Mouse (Mus musculus) hindbrain, embryonic 16.5 days (tissue): Measurements from ENCODE around the gene Stx8. TPM values are rescaled to one million over a fixed set of nuclear protein-coding genes. Genes with fewer than 3 reads are reported as not detected.

Experiments used
- ATAC-seq: fragments of 200-750 bp; cut with Nextera tagmentation; 2 replicates; pipeline ENCODE4 v1.8.0; 2017; ENCODE audit warnings: moderate TSS enrichment, moderate library complexity
- H3K27ac ChIP-seq: fragments of 300-500 bp; sonication (generic); 2 replicates; pipeline ENCODE4 v1.5.1; 2014; ENCODE audit warnings: low read depth, mild to moderate bottlenecking, control low read depth, low read length, moderate library complexity
- H3K27me3 ChIP-seq: fragments of 300-500 bp; sonication (generic); replicated peaks from 2 replicates; pipeline ENCODE4 v1.6.1; 2014; ENCODE audit warnings: low read length; ENCODE audit not compliant: control insufficient read depth, insufficient read depth
- H3K36me3 ChIP-seq: fragments of 300-500 bp; sonication (generic); 2 replicates; pipeline ENCODE4 v1.6.1; 2014; ENCODE audit warnings: mild to moderate bottlenecking, low read length, moderate library complexity, mixed read lengths; ENCODE audit not compliant: control insufficient read depth, insufficient read depth
- H3K4me1 ChIP-seq: fragments of 300-500 bp; sonication (generic); 2 replicates; pipeline ENCODE4 v1.6.1; 2014; ENCODE audit warnings: low read depth, low read length; ENCODE audit not compliant: control insufficient read depth, insufficient read depth
- H3K4me2 ChIP-seq: fragments of 300-500 bp; sonication (generic); 2 replicates; pipeline ENCODE4 v1.6.1; 2014; ENCODE audit warnings: mild to moderate bottlenecking, low read length, control low read depth, moderate library complexity
- H3K4me3 ChIP-seq: fragments of 300-500 bp; sonication (generic); 2 replicates; pipeline ENCODE4 v1.5.1; 2014; ENCODE audit warnings: mild to moderate bottlenecking, low read length, control low read depth, moderate library complexity
- H3K9ac ChIP-seq: fragments of 300-500 bp; sonication (generic); 2 replicates; pipeline ENCODE4 v1.6.1; 2014; ENCODE audit warnings: low read depth, mild to moderate bottlenecking, control low read depth, low read length, moderate library complexity
- H3K9me3 ChIP-seq: fragments of 300-500 bp; sonication (generic); 2 replicates; pipeline ENCODE4 v1.6.1; 2014; ENCODE audit warnings: mild to moderate bottlenecking, low read length, moderate library complexity; ENCODE audit not compliant: control insufficient read depth
- WGBS: fragments of 180-500 bp; shearing (Covaris S2); extraction: QIAGEN DNeasy Blood & Tissue Kit; methylation state at CpG from one replicate; pipeline ENCODE4 v1.1.7; 2014; 5-methylcytosine and 5-hydroxymethylcytosine counted together
- microRNA-seq: library from miRNA; unstranded; fragments of <30 nt; microRNA quantifications from one replicate; pipeline ENCODE4, GENCODE M21; 2017
- polyA plus RNA-seq: library from polyadenylated mRNA; unstranded; fragments of >200 nt; fragmentation: Nextera tagmentation; extraction: Ambion mirVana; gene quantifications from 2 replicates; pipeline ENCODE4 v1.2.1, GENCODE M21; 2015

Gene Stx8
- polyA plus RNA-seq, 1 experiment from 2014 or later, result 61.6 TPM

GRCm38 (mm10) chr11:68244254-68244991 lies 278.4 kb downstream of the Stx8 start:
- peak; percentile 53 for ATAC-seq
- Histone ChIP-seq H3K27ac (peak overlapping the region; percentile 18; the same call in 1 of the 2 replicates), H3K36me3 (no peaks in the 10 kb centered on the region), H3K4me2 (no peak overlapping the region), H3K9me3 (no peaks in the 10 kb centered on the region), H3K4me1 (peaks cover 14% of the 10 kb centered on the region), H3K27me3 (peaks cover 5% of the 10 kb centered on the region; the same call in 1 of the 2 replicates), H3K9ac (peak overlapping the region; percentile 43), H3K4me3 (no peak overlapping the region)
- WGBS, result 38% methylated on average over 16 of the region's 16 CpGs

GRCm38 (mm10) chr11:68244992-68245261 lies 278.9 kb downstream of the Stx8 start:
- Histone ChIP-seq H3K36me3 (no peaks in the 10 kb centered on the region), H3K4me2 (no peak overlapping the region), H3K9ac (no peak overlapping the region; the same call in 1 of the 2 replicates), H3K27ac (no peak overlapping the region; the same call in 1 of the 2 replicates), H3K4me1 (peaks cover 9% of the 10 kb centered on the region), H3K4me3 (no peak overlapping the region), H3K9me3 (no peaks in the 10 kb centered on the region), H3K27me3 (peaks cover 4% of the 10 kb centered on the region; the same call in 1 of the 2 replicates)
- 74% methylated on average over 5 of the region's 5 CpGs for WGBS
- peak; percentile 18 for ATAC-seq

- Histone ChIP-seq H3K36me3 (no peaks in the 10 kb centered on the region), H3K4me2 (no peak overlapping the region), H3K9ac (no peak overlapping the region), H3K4me3 (no peak overlapping the region), H3K4me1 (peaks cover 9% of the 10 kb centered on the region), H3K9me3 (no peaks in the 10 kb centered on the region), H3K27ac (no peak overlapping the region), H3K27me3 (peaks cover 4% of the 10 kb centered on the region; the same call in 1 of the 2 replicates)
- ATAC-seq, result no peak
- 20% methylated on average over 6 of the region's 6 CpGs for WGBS
Measured at GRCm38 (mm10) chr11:68247897-68248296, 281.9 kb downstream of the Stx8 start.

- no peak overlapping the region for H3K27ac ChIP-seq
- H3K4me1 ChIP-seq, result peaks cover 2% of the 10 kb centered on the region; the same call in 1 of the 2 replicates
- H3K27me3 ChIP-seq, result peaks cover 4% of the 10 kb centered on the region; the same call in 1 of the 2 replicates
- no peak overlapping the region for H3K4me3 ChIP-seq
- no peaks in the 10 kb centered on the region for H3K36me3 ChIP-seq
- ATAC-seq, result no peak
- H3K4me2 ChIP-seq, result no peak overlapping the region
- H3K9ac ChIP-seq, result no peak overlapping the region
- WGBS, result 47% methylated on average over 6 of the region's 6 CpGs
- H3K9me3 ChIP-seq, result no peaks in the 10 kb centered on the region
Measured at GRCm38 (mm10) chr11:68250106-68250505, 284.1 kb downstream of the Stx8 start.

DNA sequence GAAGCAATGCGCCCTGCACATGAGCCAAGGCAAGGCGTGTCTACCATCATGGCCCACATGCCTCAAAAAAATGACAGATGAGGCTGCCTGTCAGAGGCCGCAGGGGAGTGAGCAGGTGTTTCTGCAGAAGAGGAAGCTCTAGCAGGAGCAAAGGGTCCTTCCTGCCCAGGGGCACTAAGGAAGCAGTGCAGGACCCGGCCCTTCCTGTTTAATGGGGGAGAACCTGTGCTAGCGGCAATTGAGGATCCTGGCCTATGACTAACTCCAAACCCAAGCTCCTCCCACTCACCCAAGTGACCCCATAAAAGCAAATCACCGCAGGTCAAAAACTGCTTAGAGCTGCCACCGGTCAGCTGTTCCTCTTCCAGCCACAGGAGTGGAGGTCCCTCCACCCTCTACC lies 287.5 kb downstream of the Stx8 start:
- no peak for ATAC-seq
- Histone ChIP-seq H3K4me3 (no peak overlapping the region), H3K4me2 (no peak overlapping the region), H3K9me3 (no peaks in the 10 kb centered on the region), H3K36me3 (no peaks in the 10 kb centered on the region), H3K27me3 (no peaks in the 10 kb centered on the region), H3K9ac (no peak overlapping the region), H3K27ac (no peak overlapping the region), H3K4me1 (no peaks in the 10 kb centered on the region)
- WGBS, result 88% methylated on average over 7 of the region's 7 CpGs

Small RNAs within 50 kb of the gene (microRNA-seq; reads per million reads assigned to microRNA genes)
- not detected for gene Mir6406

Other genes starting within 250 kb of the Stx8 start
- gene Glp2r, start 195.0 kb upstream of the Stx8 start, polyA plus RNA-seq, result 0.02 and 0.05 TPM in 2 replicates
- 0.22 and 0.26 TPM in 2 replicates for gene Gsg1l2, start 191.6 kb upstream of the Stx8 start, polyA plus RNA-seq
- gene Dhrs7c, start 168.0 kb upstream of the Stx8 start, polyA plus RNA-seq, result 0.82 TPM in 1 of 2 replicates, not detected in the other
- gene Usp43, start 44.0 kb upstream of the Stx8 start, polyA plus RNA-seq, result 0.64 TPM in 2 replicates
- 6.4 and 7.1 TPM in 2 replicates for gene Cfap52, start 542 bp upstream of the Stx8 start, polyA plus RNA-seq